Mouse (Mus musculus) spleen, adult 2 months (tissue): ENCODE data around the gene Grb14.

Experiments
- CTCF ChIP-seq: fragments of 200-500 bp; IDR thresholded peaks from 2 replicates; pipeline ENCODE4 v1.5.1; 2011; ENCODE audit warnings: mild to moderate bottlenecking, inconsistent platforms; ENCODE audit not compliant: insufficient read depth, insufficient read length, insufficient replicate concordance; ENCODE audit errors: extremely low read depth
- POLR2A ChIP-seq: fragments of 200-500 bp; IDR thresholded peaks from 2 replicates; pipeline ENCODE4 v1.6.1; 2011; ENCODE audit warnings: low read depth, low read length, inconsistent platforms

DNA sequence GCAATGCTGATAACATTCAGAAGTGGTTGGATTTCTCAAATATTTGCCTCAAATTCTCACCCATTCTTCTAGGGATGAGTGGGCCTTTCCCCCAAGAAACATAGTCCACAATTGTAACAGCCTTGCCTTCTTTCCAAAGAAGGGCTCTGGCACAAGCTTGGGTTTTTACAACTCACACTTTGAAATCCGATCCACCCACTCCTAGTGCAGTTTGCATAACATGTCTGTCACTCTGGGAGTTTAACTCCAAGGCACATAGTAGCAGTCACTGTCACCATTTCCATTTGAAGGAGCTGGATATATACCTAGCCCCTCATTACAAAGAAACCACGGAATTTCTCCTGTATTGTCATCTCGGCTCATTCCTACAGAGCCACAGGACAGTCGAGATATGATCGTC, 103.9 kb downstream of the Grb14 start:
- TF ChIP-seq POLR2A (no peak), CTCF (no peak)
